Mouse (Mus musculus) neural tube, embryonic 14.5 days (tissue): Measurements from ENCODE around the gene AF067061. TPM values are rescaled to one million over a fixed set of nuclear protein-coding genes. Genes with fewer than 3 reads are reported as not detected.
"Not testable (repeated sequence)": the region's sequence is repeated elsewhere in the genome, so short reads cannot be mapped to it uniquely, and the experiment has no call there.

Experiments used
- ATAC-seq: fragments of 200-750 bp; cut with Nextera tagmentation; 2 replicates; pipeline ENCODE4 v1.8.0; 2017; ENCODE audit warnings: low read depth, mild to moderate bottlenecking, moderate TSS enrichment, moderate library complexity
- H3K27ac ChIP-seq: fragments of 300-500 bp; sonication (generic); 2 replicates; pipeline ENCODE4 v1.5.1; 2014; ENCODE audit warnings: low read depth, mild to moderate bottlenecking, control low read depth, low read length, moderate library complexity, mixed read lengths
- H3K27me3 ChIP-seq: fragments of 300-500 bp; sonication (generic); 2 replicates; pipeline ENCODE4 v1.6.1; 2014; ENCODE audit warnings: low read length; ENCODE audit not compliant: control insufficient read depth, insufficient read depth
- H3K36me3 ChIP-seq: fragments of 300-500 bp; sonication (generic); 2 replicates; pipeline ENCODE4 v1.6.1; 2014; ENCODE audit warnings: low read length, mixed read lengths; ENCODE audit not compliant: control insufficient read depth, insufficient read depth
- H3K4me1 ChIP-seq: fragments of 300-500 bp; sonication (generic); 2 replicates; pipeline ENCODE4 v1.6.1; 2014; ENCODE audit warnings: low read length; ENCODE audit not compliant: control insufficient read depth, insufficient read depth
- H3K4me2 ChIP-seq: fragments of 300-500 bp; sonication (generic); 2 replicates; pipeline ENCODE4 v1.6.1; 2014; ENCODE audit warnings: mild to moderate bottlenecking, low read depth, low read length, control low read depth
- H3K4me3 ChIP-seq: fragments of 300-500 bp; sonication (generic); 2 replicates; pipeline ENCODE4 v1.5.1; 2014; ENCODE audit warnings: low read depth, low read length, control low read depth, mixed read lengths
- H3K9ac ChIP-seq: fragments of 300-500 bp; sonication (generic); replicated peaks from 2 replicates; pipeline ENCODE4 v1.6.1; 2014; ENCODE audit warnings: low read depth, mild to moderate bottlenecking, control low read depth, low read length, mixed read lengths
- H3K9me3 ChIP-seq: fragments of 300-500 bp; sonication (generic); 2 replicates; pipeline ENCODE4 v1.6.1; 2016; ENCODE audit warnings: low read length; ENCODE audit not compliant: control insufficient read depth
- WGBS: fragments of 180-500 bp; shearing (Covaris S2); extraction: QIAGEN DNeasy Blood & Tissue Kit; methylation state at CpG from one replicate; pipeline ENCODE4 v1.1.7; 2014; 5-methylcytosine and 5-hydroxymethylcytosine counted together
- polyA plus RNA-seq: library from polyadenylated mRNA; unstranded; fragments of >200 nt; fragmentation: Nextera tagmentation; extraction: Ambion mirVana; gene quantifications from 2 replicates; pipeline ENCODE4 v1.2.1, GENCODE M21; 2014

Gene AF067061
- polyA plus RNA-seq, 1 experiment from 2014 or later: not detected

- H3K27me3 ChIP-seq, H3K4me1 ChIP-seq, ATAC-seq, H3K9ac ChIP-seq, H3K4me3 ChIP-seq, H3K27ac ChIP-seq, H3K9me3 ChIP-seq, H3K36me3 ChIP-seq, H3K4me2 ChIP-seq: not testable (repeated sequence)
- 97% methylated on average over 3 of the region's 3 CpGs for WGBS
Observed at GRCm38 (mm10) chr13:120258817-120259658, 3.9 kb upstream of the AF067061 start.

GRCm38 (mm10) chr13:120259718-120260117 is 3.2 kb upstream of the AF067061 start:
- not testable (repeated sequence) for H3K4me1 ChIP-seq, ATAC-seq, H3K27ac ChIP-seq, H3K27me3 ChIP-seq, H3K9ac ChIP-seq, H3K36me3 ChIP-seq, H3K4me3 ChIP-seq, H3K4me2 ChIP-seq, H3K9me3 ChIP-seq
- whole genome bisulfite sequencing: 68% methylated on average over 3 of the region's 3 CpGs

- not testable (repeated sequence) for H3K4me2 ChIP-seq, H3K27me3 ChIP-seq, H3K27ac ChIP-seq, H3K4me3 ChIP-seq, H3K4me1 ChIP-seq, H3K36me3 ChIP-seq, ATAC-seq, H3K9me3 ChIP-seq, H3K9ac ChIP-seq
- 32% methylated on average over 2 of the region's 2 CpGs for WGBS
Observed at GRCm38 (mm10) chr13:120277837-120278236, 14.9 kb downstream of the AF067061 start.

GRCm38 (mm10) chr13:120278784-120279183 is 15.9 kb downstream of the AF067061 start:
- Histone ChIP-seq H3K27me3 (no peaks in the 10 kb centered on the region), H3K9ac (no peak overlapping the region), H3K36me3 (no peaks in the 10 kb centered on the region), H3K9me3 (no peaks in the 10 kb centered on the region), H3K4me3 (no peak overlapping the region), H3K4me1 (no peaks in the 10 kb centered on the region), H3K4me2 (no peak overlapping the region), H3K27ac (no peak overlapping the region)
- no peak for ATAC-seq
- WGBS: 95% methylated on average over 9 of the region's 9 CpGs

GRCm38 (mm10) chr13:120299324-120299894 is 36.5 kb downstream of the AF067061 start:
- no peaks in the 10 kb centered on the region for H3K4me1 ChIP-seq
- no peak overlapping the region for H3K27ac ChIP-seq
- no peak overlapping the region for H3K4me3 ChIP-seq
- no peaks in the 10 kb centered on the region for H3K27me3 ChIP-seq
- no peak overlapping the region for H3K4me2 ChIP-seq
- 65% methylated on average over 1 of the region's 1 CpGs for WGBS
- ATAC-seq: no peak
- H3K9ac ChIP-seq: no peak overlapping the region
- no peaks in the 10 kb centered on the region for H3K9me3 ChIP-seq
- H3K36me3 ChIP-seq: no peaks in the 10 kb centered on the region

- WGBS: 38% methylated on average over 2 of the region's 2 CpGs
- Histone ChIP-seq H3K9ac (no peak within 1 kb of the TSS), H3K4me2 (no peak within 1 kb of the TSS), H3K27ac (no peak within 1 kb of the TSS), H3K9me3 (no peaks in the 10 kb centered on the region), H3K36me3 (no peaks in the 10 kb centered on the region), H3K4me3 (no peak within 1 kb of the TSS), H3K27me3 (no peaks in the 10 kb centered on the region), H3K4me1 (no peaks in the 10 kb centered on the region)
- no peak for ATAC-seq
Observed at GRCm38 (mm10) chr13:120299991-120300442, 37.1 kb downstream of the AF067061 start, which contains the start of gene BC147527. Gene BC147527 (plus strand): TSS chr13:120300392.

- ATAC-seq: no peak
- WGBS: 76% methylated on average over 4 of the region's 4 CpGs
- Histone ChIP-seq H3K9me3 (no peaks in the 10 kb centered on the region), H3K9ac (no peak overlapping the region), H3K36me3 (no peaks in the 10 kb centered on the region), H3K27me3 (no peaks in the 10 kb centered on the region), H3K4me1 (no peaks in the 10 kb centered on the region), H3K4me2 (no peak overlapping the region), H3K27ac (no peak overlapping the region), H3K4me3 (no peak overlapping the region)
Observed at GRCm38 (mm10) chr13:120300853-120301252, 37.9 kb downstream of the AF067061 start.

GRCm38 (mm10) chr13:120310749-120311148 is 47.8 kb downstream of the AF067061 start:
- 76% methylated on average over 4 of the region's 4 CpGs for WGBS
- no peak for ATAC-seq
- H3K4me1 ChIP-seq: no peaks in the 10 kb centered on the region

GRCm38 (mm10) chr13:120313584-120313983 is 50.7 kb downstream of the AF067061 start:
- no peaks in the 10 kb centered on the region for H3K9me3 ChIP-seq
- no peak overlapping the region for H3K9ac ChIP-seq
- H3K4me1 ChIP-seq: no peaks in the 10 kb centered on the region
- H3K4me2 ChIP-seq: no peak overlapping the region
- no peak overlapping the region for H3K4me3 ChIP-seq
- H3K36me3 ChIP-seq: no peaks in the 10 kb centered on the region
- no peak for ATAC-seq
- 50% methylated on average over 14 of the region's 14 CpGs for WGBS
- no peaks in the 10 kb centered on the region for H3K27me3 ChIP-seq
- no peak overlapping the region for H3K27ac ChIP-seq

More at GRCm38 (mm10) chr13:120310749-120311148, 47.8 kb downstream of the AF067061 start:
- no peak overlapping the region for H3K4me3 ChIP-seq
- no peak overlapping the region for H3K4me2 ChIP-seq
- no peaks in the 10 kb centered on the region for H3K27me3 ChIP-seq
- no peak overlapping the region for H3K9ac ChIP-seq
- no peak overlapping the region for H3K27ac ChIP-seq
- H3K36me3 ChIP-seq: no peaks in the 10 kb centered on the region
- no peaks in the 10 kb centered on the region for H3K9me3 ChIP-seq
